Mouse (Mus musculus): ENCODE measurements around the gene A830031A19Rik. TPM values are rescaled to one million over a fixed set of nuclear protein-coding genes. Genes with fewer than 3 reads are reported as not detected.

The A830031A19Rik gene
- total and polyA plus RNA-seq, 3 experiments: not detected

DNA sequence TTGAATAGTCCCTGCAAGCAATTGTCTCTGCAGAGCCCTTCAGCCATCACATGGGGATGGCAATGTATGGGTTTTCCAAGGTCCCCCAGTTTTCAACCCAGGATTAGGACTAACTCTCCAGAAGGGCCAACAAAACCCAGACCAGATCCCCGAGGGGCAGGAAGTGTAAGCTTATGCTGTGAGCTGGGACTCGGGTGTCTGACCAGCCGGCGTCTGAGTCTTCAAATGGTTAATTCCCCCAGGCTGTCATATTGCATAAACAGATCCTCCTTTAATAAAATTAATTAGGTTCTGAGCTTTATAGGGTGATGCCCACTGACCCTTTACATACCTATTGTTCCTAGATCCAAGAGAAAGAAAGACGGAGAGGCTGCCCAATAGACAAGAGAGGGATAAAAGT lies 14.4 kb downstream of the A830031A19Rik start:
- Histone ChIP-seq H3K27ac (ENCODE audit: control insufficient read depth, low read depth, low read length) (no peak overlapping the region), H3K9ac (ENCODE audit: control insufficient read depth, low read depth, low read length, poor library complexity, severe bottlenecking) (no peak overlapping the region), H3K79me2 (ENCODE audit: control insufficient read depth, insufficient read depth, low read length, poor library complexity) (no peaks in the 10 kb centered on the region), H3K4me1 (ENCODE audit: control insufficient read depth in 1 of 2, insufficient read depth in 2 of 2, low read length in 2 of 2) (no peaks in the 10 kb centered on the region), H3K27me3 (ENCODE audit: control insufficient read depth in 1 of 2, insufficient read depth in 2 of 2, low read length in 2 of 2) (peaks cover 12 to 13% of the 10 kb centered on the region in 2 experiments), H3K4me3 (ENCODE audit: control insufficient read depth in 1 of 2, insufficient read depth in 1 of 2, low read depth in 2 of 2, low read length in 2 of 2) (no peak overlapping the region), H3K36me3 (ENCODE audit: control insufficient read depth in 1 of 2, insufficient read depth in 2 of 2, low read length in 2 of 2) (no peaks in the 10 kb centered on the region), H3K9me3 (replicated peaks; ENCODE audit: insufficient read depth, low read length) (no peaks in the 10 kb centered on the region)
- no peak for TF ChIP-seq TBP (IDR thresholded peaks at IDR 0.05; ENCODE audit: low read depth, low read length)
- TF ChIP-seq SIN3A (IDR thresholded peaks at IDR 0.05; ENCODE audit: low read length): no peak
- TF ChIP-seq POLR2AphosphoS5 (IDR thresholded peaks at IDR 0.05; ENCODE audit: borderline replicate concordance, low read depth, low read length): no peak
- no peak for TF ChIP-seq EP300 (IDR thresholded peaks at IDR 0.05; ENCODE audit: low read depth in 1 of 2, low read length in 2 of 2)
- no peak for TF ChIP-seq GABPA (IDR thresholded peaks at IDR 0.05; ENCODE audit: low read depth, low read length)
- no peak for TF ChIP-seq MXI1 (IDR thresholded peaks at IDR 0.05; ENCODE audit: low read depth, low read length)
- TF ChIP-seq ZNF384 (IDR thresholded peaks at IDR 0.05; ENCODE audit: low read depth, low read length): no peak
- no peak for TF ChIP-seq HCFC1 (IDR thresholded peaks at IDR 0.05; ENCODE audit: low read depth, low read length)
- TF ChIP-seq ZKSCAN1 (IDR thresholded peaks at IDR 0.05; ENCODE audit: low read depth, low read length): no peak
- TF ChIP-seq USF2 (IDR thresholded peaks at IDR 0.05; ENCODE audit: borderline replicate concordance in 1 of 2, insufficient read depth in 1 of 2, low read depth in 1 of 2, low read length in 2 of 2): no peak
- no peak for TF ChIP-seq CTCF (IDR thresholded peaks at IDR 0.05 in 2 of 3, conservative IDR thresholded peaks at IDR 0.05 in 1 of 3; ENCODE audit: control insufficient read depth in 1 of 3, insufficient read depth in 1 of 3, low read depth in 2 of 3, low read length in 3 of 3, poor library complexity in 1 of 3, severe bottlenecking in 1 of 3)
- no peak for TF ChIP-seq CHD1 (IDR thresholded peaks at IDR 0.05; ENCODE audit: low read depth, low read length)
- no peak for TF ChIP-seq MYC (IDR thresholded peaks at IDR 0.05; ENCODE audit: low read depth, low read length)
- TF ChIP-seq NRF1 (IDR thresholded peaks at IDR 0.05; ENCODE audit: insufficient read depth, low read depth, low read length, poor library complexity, severe bottlenecking): no peak
- TF ChIP-seq ETS1 (IDR thresholded peaks at IDR 0.05; ENCODE audit: low read depth, low read length): no peak
- TF ChIP-seq NELFE (IDR thresholded peaks at IDR 0.05; ENCODE audit: low read depth, low read length): no peak
- DNase-seq (ENCODE audit: low read depth, low spot score): no peak

DNA sequence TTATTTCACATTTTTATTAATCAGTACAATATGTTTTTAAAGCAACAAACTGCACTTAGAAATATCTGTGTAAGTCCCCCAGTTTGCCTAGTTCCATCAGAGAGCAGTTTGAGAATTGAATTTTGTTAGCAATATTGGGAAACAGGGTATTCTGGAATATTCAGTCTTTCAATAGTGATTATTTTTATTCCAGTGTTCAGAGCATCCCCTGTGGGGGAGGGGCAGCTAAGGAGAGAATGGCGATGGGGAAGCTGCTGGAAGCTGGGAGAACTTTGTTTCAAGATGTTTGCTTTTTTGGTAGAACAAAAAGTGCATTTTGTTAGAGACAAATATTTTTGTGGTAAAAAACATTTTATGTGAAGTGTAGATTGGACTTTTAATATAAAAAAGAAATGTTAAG lies 15.7 kb downstream of the A830031A19Rik start:
- Histone ChIP-seq H3K9ac (ENCODE audit: control insufficient read depth, low read depth, low read length, poor library complexity, severe bottlenecking) (no peak overlapping the region), H3K9me3 (replicated peaks; ENCODE audit: insufficient read depth, low read length) (no peaks in the 10 kb centered on the region), H3K27me3 (ENCODE audit: control insufficient read depth in 1 of 2, insufficient read depth in 2 of 2, low read length in 2 of 2) (peaks cover 14 to 17% of the 10 kb centered on the region in 2 experiments), H3K36me3 (ENCODE audit: control insufficient read depth in 1 of 2, insufficient read depth in 2 of 2, low read length in 2 of 2) (no peaks in the 10 kb centered on the region), H3K27ac (ENCODE audit: control insufficient read depth, low read depth, low read length) (no peak overlapping the region), H3K79me2 (ENCODE audit: control insufficient read depth, insufficient read depth, low read length, poor library complexity) (no peaks in the 10 kb centered on the region), H3K4me3 (ENCODE audit: control insufficient read depth in 1 of 2, insufficient read depth in 1 of 2, low read depth in 2 of 2, low read length in 2 of 2) (no peak overlapping the region), H3K4me1 (ENCODE audit: control insufficient read depth in 1 of 2, insufficient read depth in 2 of 2, low read length in 2 of 2) (no peaks in the 10 kb centered on the region)
- no peak for DNase-seq (ENCODE audit: low read depth, low spot score)
- TF ChIP-seq JUND (IDR thresholded peaks at IDR 0.05; ENCODE audit: low read depth, low read length): no peak
- no peak for TF ChIP-seq BHLHE40 (IDR thresholded peaks at IDR 0.05; ENCODE audit: borderline replicate concordance, low read depth, low read length)
- no peak for TF ChIP-seq ZC3H11A (IDR thresholded peaks at IDR 0.05; ENCODE audit: low read depth, low read length)
- TF ChIP-seq MAFK (IDR thresholded peaks at IDR 0.05; ENCODE audit: borderline replicate concordance, low read depth, low read length): no peak
- no peak for TF ChIP-seq E2F4 (IDR thresholded peaks at IDR 0.05; ENCODE audit: borderline replicate concordance, low read depth, low read length)
- no peak for TF ChIP-seq RAD21 (IDR thresholded peaks at IDR 0.05; ENCODE audit: low read depth, low read length)
- TF ChIP-seq CHD2 (IDR thresholded peaks at IDR 0.05; ENCODE audit: low read length): no peak
- no peak for TF ChIP-seq MYC (IDR thresholded peaks at IDR 0.05; ENCODE audit: low read depth, low read length)

Data from MEL (cell line).